Mouse (Mus musculus) MEL (cell line): ENCODE data around the gene Tex35. TPM values are rescaled to one million over a fixed set of nuclear protein-coding genes. Genes with fewer than 3 reads are reported as not detected.

Experiments
- DNase-seq: peaks from one replicate; pipeline ENCODE4 v3.0.0; 2011; ENCODE audit warnings: low read depth, low spot score
- H3K27ac ChIP-seq: 2 replicates; pipeline ENCODE4 v1.5.1; 2012; ENCODE audit warnings: low read depth, mild to moderate bottlenecking, control low read depth, low read length, moderate library complexity; ENCODE audit not compliant: control insufficient read depth
- H3K27me3 ChIP-seq, 2 experiments: fragments of 150-350 bp in 1 of 2; sonication (generic) in 1 of 2; 2 replicates each; pipeline ENCODE4 v1.6.1; 2012; ENCODE audit warnings: low read length in 2 of 2, mild to moderate bottlenecking in 2 of 2, improper control_type of control experiment in 1 of 2, moderate library complexity in 1 of 2; ENCODE audit not compliant: insufficient read depth in 2 of 2, control insufficient read depth in 1 of 2
- H3K36me3 ChIP-seq, 2 experiments: 2 replicates each; pipeline ENCODE4 v1.6.1; 2012 to 2014; ENCODE audit warnings: low read length in 2 of 2, improper control_type of control experiment in 1 of 2, inconsistent platforms in 1 of 2, mild to moderate bottlenecking in 1 of 2; ENCODE audit not compliant: insufficient read depth in 2 of 2, control insufficient read depth in 1 of 2
- H3K4me1 ChIP-seq, 2 experiments: fragments of 150-350 bp in 1 of 2; sonication (generic) in 1 of 2; 2 replicates each; pipeline ENCODE4 v1.6.1; 2012; ENCODE audit warnings: low read length in 2 of 2, improper control_type of control experiment in 1 of 2, mild to moderate bottlenecking in 1 of 2; ENCODE audit not compliant: insufficient read depth in 2 of 2, control insufficient read depth in 1 of 2
- H3K4me3 ChIP-seq, 2 experiments: fragments of 150-350 bp in 1 of 2; sonication (generic) in 1 of 2; 2 replicates each; pipeline ENCODE4 v1.5.1; 2012; ENCODE audit warnings: low read depth in 2 of 2, low read length in 2 of 2, mild to moderate bottlenecking in 2 of 2, moderate library complexity in 2 of 2, control low read depth in 1 of 2, improper control_type of control experiment in 1 of 2; ENCODE audit not compliant: control insufficient read depth in 1 of 2, insufficient read depth in 1 of 2
- H3K79me2 ChIP-seq: 2 replicates; pipeline ENCODE4 v1.6.1; 2012; ENCODE audit warnings: mild to moderate bottlenecking, low read length, moderate library complexity; ENCODE audit not compliant: control insufficient read depth, poor library complexity, insufficient read depth
- H3K9ac ChIP-seq: 2 replicates; pipeline ENCODE4 v1.6.1; 2012; ENCODE audit warnings: low read depth, mild to moderate bottlenecking, control low read depth, low read length, moderate library complexity; ENCODE audit not compliant: control insufficient read depth, poor library complexity, severe bottlenecking
- H3K9me3 ChIP-seq: fragments of 150-350 bp; sonication (generic); replicated peaks from 2 replicates; pipeline ENCODE4 v1.6.1; 2012; ENCODE audit warnings: mild to moderate bottlenecking, low read length, improper control_type of control experiment, moderate library complexity; ENCODE audit not compliant: insufficient read depth
- CHD2 ChIP-seq: IDR thresholded peaks from 2 replicates; pipeline ENCODE4 v1.6.1; 2011; ENCODE audit warnings: low read length, improper control_type of control experiment
- HCFC1 ChIP-seq: IDR thresholded peaks from 2 replicates; pipeline ENCODE4 v1.6.1; 2012; ENCODE audit warnings: low read depth, mild to moderate bottlenecking, inconsistent platforms, low read length, improper control_type of control experiment, moderate library complexity
- JUND ChIP-seq: IDR thresholded peaks from 2 replicates; pipeline ENCODE4 v1.6.1; 2011; ENCODE audit warnings: low read depth, mild to moderate bottlenecking, improper control_type of control experiment, low read length
- KAT2A ChIP-seq: conservative IDR thresholded peaks from 2 replicates; pipeline ENCODE4 v1.6.1; 2012; ENCODE audit warnings: low read depth, low read length, improper control_type of control experiment, inconsistent platforms
- MAFK ChIP-seq: IDR thresholded peaks from 2 replicates; pipeline ENCODE4 v1.6.1; 2011; ENCODE audit warnings: low read depth, mild to moderate bottlenecking, low read length, improper control_type of control experiment, borderline replicate concordance
- MEF2A ChIP-seq: IDR thresholded peaks from 2 replicates; pipeline ENCODE4 v1.6.1; 2014; ENCODE audit warnings: low read depth, mild to moderate bottlenecking, inconsistent platforms, low read length, improper control_type of control experiment; ENCODE audit not compliant: poor library complexity, insufficient replicate concordance, severe bottlenecking; ENCODE audit errors: extremely low read depth
- MXI1 ChIP-seq: IDR thresholded peaks from 2 replicates; pipeline ENCODE4 v1.6.1; 2011; ENCODE audit warnings: mild to moderate bottlenecking, low read depth, low read length, improper control_type of control experiment
- MYB ChIP-seq: IDR thresholded peaks from 2 replicates; pipeline ENCODE4 v1.6.1; 2011; ENCODE audit warnings: mild to moderate bottlenecking, low read depth, low read length, improper control_type of control experiment
- MYC ChIP-seq: IDR thresholded peaks from 2 replicates; pipeline ENCODE4 v1.6.1; 2011; ENCODE audit warnings: low read depth, mild to moderate bottlenecking, low read length, improper control_type of control experiment, moderate library complexity
- NELFE ChIP-seq: IDR thresholded peaks from 2 replicates; pipeline ENCODE4 v1.6.1; 2011; ENCODE audit warnings: low read depth, low read length, improper control_type of control experiment
- NRF1 ChIP-seq: IDR thresholded peaks from 2 replicates; pipeline ENCODE4 v1.6.1; 2014; ENCODE audit warnings: low read depth, mild to moderate bottlenecking, inconsistent platforms, low read length, improper control_type of control experiment, moderate library complexity; ENCODE audit not compliant: poor library complexity, insufficient read depth, severe bottlenecking
- POLR2AphosphoS2 ChIP-seq: IDR thresholded peaks from 2 replicates; pipeline ENCODE4 v1.6.1; 2011; ENCODE audit warnings: low read length, improper control_type of control experiment
- POLR2AphosphoS5 ChIP-seq: IDR thresholded peaks from 2 replicates; pipeline ENCODE4 v1.6.1; 2012; ENCODE audit warnings: low read depth, borderline replicate concordance, mild to moderate bottlenecking, inconsistent platforms, low read length, moderate library complexity, mixed read lengths
- TAL1 ChIP-seq: IDR thresholded peaks from 2 replicates; pipeline ENCODE4 v1.6.1; 2012; ENCODE audit warnings: mild to moderate bottlenecking, inconsistent platforms, low read length, moderate library complexity, mixed read lengths
- TBP ChIP-seq: IDR thresholded peaks from 2 replicates; pipeline ENCODE4 v1.8.0; 2011; ENCODE audit warnings: low read depth, low read length, improper control_type of control experiment
- USF1 ChIP-seq: IDR thresholded peaks from 2 replicates; pipeline ENCODE4 v1.6.1; 2014; ENCODE audit warnings: low read depth, mild to moderate bottlenecking, inconsistent platforms, low read length, improper control_type of control experiment, moderate library complexity
- USF2 ChIP-seq, 2 experiments: IDR thresholded peaks; 2 replicates each; pipeline ENCODE4 v1.6.1; 2011 to 2012; ENCODE audit warnings: improper control_type of control experiment in 2 of 2, low read length in 2 of 2, borderline replicate concordance in 1 of 2, inconsistent platforms in 1 of 2, low read depth in 1 of 2, mild to moderate bottlenecking in 1 of 2; ENCODE audit not compliant: insufficient read depth in 1 of 2
- ZKSCAN1 ChIP-seq: IDR thresholded peaks from 2 replicates; pipeline ENCODE4 v1.6.1; 2012; ENCODE audit warnings: low read depth, mild to moderate bottlenecking, inconsistent platforms, low read length, improper control_type of control experiment, moderate library complexity
- ZMIZ1 ChIP-seq: IDR thresholded peaks from 2 replicates; pipeline ENCODE4 v1.6.1; 2012; ENCODE audit warnings: low read depth, mild to moderate bottlenecking, inconsistent platforms, low read length, improper control_type of control experiment, moderate library complexity
- ZNF384 ChIP-seq: IDR thresholded peaks from 2 replicates; pipeline ENCODE4 v1.6.1; 2012; ENCODE audit warnings: low read depth, mild to moderate bottlenecking, inconsistent platforms, low read length, improper control_type of control experiment
- polyA plus RNA-seq, 2 experiments: library from polyadenylated mRNA; stranded (reverse) in 1 of 2; unstranded in 1 of 2; fragments of >175 nt in 1 of 2; fragments of >200 nt in 1 of 2; gene quantifications; 2 replicates each; pipeline versions ENCODE4 v1.2.1 to v1.2.4; 2012; ENCODE audit warnings: low replicate concordance in 2 of 2, low read depth in 1 of 2; ENCODE audit not compliant: insufficient read length in 2 of 2, insufficient read depth in 1 of 2, missing spikeins in 1 of 2
- total RNA-seq: library from RNA; depleted of rRNA; stranded (reverse); fragments of 300-350 nt; gene quantifications from 2 replicates; pipeline ENCODE4 v1.2.3, GENCODE M21; 2012

Tex35 gene
- total and polyA plus RNA-seq, 3 experiments: not detected

DNA sequence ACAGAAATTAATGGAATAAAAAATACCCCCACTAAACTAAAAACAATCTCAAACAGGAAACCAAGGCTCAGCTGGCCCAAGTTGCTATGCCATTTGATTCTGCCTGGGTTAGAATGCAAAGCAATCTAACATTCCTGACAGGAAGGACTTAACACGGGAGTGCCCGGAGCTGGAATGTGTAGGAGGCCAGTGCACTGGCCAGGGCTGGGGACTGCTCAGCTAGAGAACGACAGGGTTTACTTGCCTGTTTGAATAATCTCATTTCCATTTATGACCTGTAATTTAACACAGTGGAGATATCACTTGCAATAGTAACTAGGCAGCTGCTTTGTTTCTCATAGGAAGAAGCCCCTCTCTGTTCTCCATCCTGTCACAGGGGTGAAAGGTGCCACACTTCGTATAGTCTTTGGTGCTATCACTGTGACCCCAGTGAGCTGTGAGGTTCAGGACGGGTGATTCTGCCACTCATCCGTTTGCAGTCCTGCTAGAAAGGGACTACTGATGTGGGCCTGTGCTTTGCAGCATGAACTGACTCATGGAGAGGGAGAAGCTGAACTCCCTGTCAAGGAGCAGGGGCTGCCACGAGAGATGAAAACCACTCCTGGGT is 34.9 kb upstream of the Tex35 start:
- TF ChIP-seq JUND (no peak), MAFK (no peak), MXI1 (no peak), TBP (no peak), USF1 (no peak), HCFC1 (no peak), NRF1 (no peak), ZNF384 (no peak), CHD2 (no peak), POLR2AphosphoS2 (no peak), TAL1 (no peak), MEF2A (no peak), NELFE (no peak), KAT2A (no peak), ZKSCAN1 (no peak), MYC (no peak), POLR2AphosphoS5 (no peak)
- no peak for DNase-seq
- H3K9ac ChIP-seq: no peak overlapping the region
- H3K27ac ChIP-seq: no peak overlapping the region
- no peaks in the 10 kb centered on the region for H3K27me3 ChIP-seq
- H3K4me3 ChIP-seq: no peak overlapping the region
- no peaks in the 10 kb centered on the region for H3K79me2 ChIP-seq
- peaks cover 0 to 3% of the 10 kb centered on the region in 2 experiments; a peak in 1 of 4 replicates for H3K4me1 ChIP-seq
- H3K36me3 ChIP-seq: no peaks in the 10 kb centered on the region; a peak in 1 of 4 replicates
- H3K9me3 ChIP-seq: no peaks in the 10 kb centered on the region

DNA sequence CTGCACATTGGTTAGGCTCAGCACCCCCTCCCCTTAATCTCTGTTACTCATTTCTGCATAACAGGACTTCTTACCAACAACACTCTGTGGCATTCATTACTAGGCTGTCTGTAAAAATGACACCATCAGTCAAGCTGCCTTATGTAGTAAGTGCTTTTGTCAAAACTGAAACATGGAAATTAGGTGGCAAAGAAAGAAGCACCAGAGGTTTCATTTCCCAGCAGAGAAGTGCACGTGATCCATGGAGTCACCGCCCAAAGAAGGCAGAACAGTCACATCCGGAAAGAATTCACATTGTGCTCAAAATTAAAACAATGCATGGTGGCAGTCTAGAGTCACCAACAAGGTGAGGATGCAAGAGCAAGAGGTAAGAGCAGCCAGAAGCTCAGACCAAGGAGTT is 32.5 kb upstream of the Tex35 start:
- H3K27ac ChIP-seq: no peak overlapping the region
- H3K9me3 ChIP-seq: no peaks in the 10 kb centered on the region
- TF ChIP-seq TAL1 (no peak), USF2 (IDR thresholded peaks at IDR 0.05; ENCODE audit: borderline replicate concordance in 1 of 2, insufficient read depth in 1 of 2, low read depth in 1 of 2, low read length in 2 of 2) (no peak), MYB (no peak), ZMIZ1 (no peak), NRF1 (no peak)
- no peak for DNase-seq
- no peak overlapping the region for H3K4me3 ChIP-seq
- no peaks in the 10 kb centered on the region for H3K27me3 ChIP-seq
- H3K9ac ChIP-seq: no peak overlapping the region
- peaks cover 0 to 5% of the 10 kb centered on the region in 2 experiments; a peak in 1 of 4 replicates for H3K4me1 ChIP-seq
- H3K36me3 ChIP-seq: peaks cover 0 to 2% of the 10 kb centered on the region in 2 experiments; a peak in 1 of 4 replicates
- no peaks in the 10 kb centered on the region for H3K79me2 ChIP-seq
